Mouse (Mus musculus): ENCODE results near the gene Acly.

Gene Acly

DNA sequence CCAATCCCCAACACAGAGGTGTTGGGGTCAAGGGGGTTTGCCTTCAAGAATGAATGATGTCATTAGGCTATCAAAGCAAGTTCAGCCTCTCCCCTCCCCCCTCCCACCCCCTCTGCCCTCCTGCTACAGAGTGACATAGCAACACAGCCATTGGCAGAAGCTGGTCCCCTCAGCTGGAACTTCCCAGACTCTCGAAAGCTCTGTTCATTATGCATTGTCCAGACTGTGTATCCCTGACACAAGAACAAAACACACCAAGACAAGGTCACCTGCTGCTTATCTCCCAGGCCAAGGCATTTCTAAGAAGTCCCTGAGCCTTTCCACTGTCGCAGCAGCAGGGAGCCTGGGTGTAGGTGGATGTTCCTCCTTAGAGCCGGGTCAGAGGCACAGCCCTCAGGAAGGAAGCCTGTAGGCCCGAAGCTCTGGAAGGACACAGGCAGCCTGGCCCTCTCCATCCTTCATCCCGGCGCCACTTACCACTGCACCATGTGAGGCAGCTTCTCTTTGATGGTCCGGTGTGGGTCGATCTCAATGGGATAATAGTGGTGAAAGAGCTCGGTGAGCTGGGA lies 92.0 kb downstream of the Acly start:
- DNase-seq = no peak

DNA sequence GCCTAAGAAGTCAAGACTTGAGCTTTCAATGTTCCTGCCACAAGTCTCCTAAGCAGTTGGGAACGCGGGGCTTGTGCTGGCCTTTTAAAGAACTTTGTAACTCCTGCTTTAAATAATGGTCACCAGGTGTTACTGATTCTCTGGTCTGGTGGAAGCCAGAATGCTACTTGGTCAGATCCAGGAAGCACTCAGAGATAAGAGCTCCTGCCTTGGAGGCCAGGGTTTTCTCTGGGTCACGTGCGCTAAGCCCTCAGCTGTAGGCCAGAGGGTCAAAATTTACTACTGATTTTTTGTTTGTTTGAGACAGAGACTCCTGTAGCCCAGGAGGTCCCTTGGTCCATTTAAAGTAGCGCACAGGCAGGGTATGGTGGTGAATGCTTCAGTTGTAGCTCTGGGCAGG lies 95.8 kb downstream of the Acly start:
- DNase-seq = no peak

DNA sequence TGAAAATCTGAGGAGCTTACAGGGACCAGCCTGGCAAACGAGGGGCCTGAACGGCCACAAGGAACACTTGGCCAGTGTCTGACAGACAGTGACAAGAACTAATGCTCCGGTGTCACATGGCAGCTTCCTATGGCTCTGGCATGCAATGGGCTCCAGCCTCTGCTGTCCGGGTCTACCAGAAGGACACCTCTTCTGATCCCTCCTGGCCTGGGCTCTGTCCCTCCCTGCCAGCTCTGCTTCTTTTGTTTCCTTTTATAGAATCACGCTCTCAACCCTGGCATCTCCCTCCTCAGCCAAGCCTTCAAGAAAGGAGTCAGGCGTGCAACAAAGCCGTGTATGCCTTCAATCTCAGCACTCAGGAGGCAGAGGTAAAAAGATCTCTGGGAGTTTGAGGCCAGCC lies 97.7 kb downstream of the Acly start:
- DNase-seq = no peak

- DNase-seq = no peak
These were observed 99.1 kb downstream of the Acly start for GRCm38 (mm10) chr11:100428612-100429199.

DNA sequence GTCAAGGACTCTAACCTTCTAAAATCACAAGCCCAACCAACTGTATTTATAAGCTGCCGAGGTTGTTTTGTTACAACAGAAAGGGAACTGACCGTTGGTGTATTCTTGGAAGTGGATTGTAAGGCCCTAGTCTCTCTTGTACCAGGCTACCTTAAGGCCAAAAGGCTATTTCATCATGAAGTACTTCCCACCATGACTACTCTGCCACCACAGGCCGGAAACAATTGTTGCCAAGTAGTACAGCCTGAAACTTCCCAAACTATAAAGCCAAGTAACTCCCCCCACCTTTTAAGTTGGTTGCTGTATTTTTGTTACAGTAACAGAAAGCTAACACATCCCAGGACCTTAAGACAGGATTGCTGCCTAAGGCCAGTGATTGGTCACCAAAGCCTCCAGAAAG lies 101.0 kb downstream of the Acly start:
- no peak for DNase-seq

Measured in thymus, postnatal 14 days (tissue).